Comparison of ENCODE assay signal across 8 mouse cellular contexts in the genomic region with DNA sequence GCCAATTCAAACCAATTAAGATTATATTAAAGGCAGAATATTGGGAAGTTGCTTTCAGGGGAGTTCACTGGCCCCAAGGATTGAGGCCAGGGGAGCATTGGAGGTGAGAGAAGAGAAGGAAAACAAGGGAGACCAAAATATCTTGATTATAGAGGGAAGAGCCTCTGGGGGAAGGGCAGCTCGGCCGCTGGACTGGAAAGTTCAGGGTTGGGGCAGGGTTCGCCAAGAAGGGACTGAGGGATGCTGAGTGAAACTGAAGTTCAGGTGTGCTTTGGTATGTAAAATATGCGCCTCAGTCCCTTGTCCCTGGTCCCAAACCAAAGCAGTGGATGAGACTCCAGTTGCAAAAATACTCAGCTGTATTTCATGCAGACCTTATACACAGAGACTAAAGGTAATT. TPM values are rescaled to one million over a fixed set of nuclear protein-coding genes. Genes with fewer than 3 reads are reported as not detected.
DNase-seq lines count a peak whose midpoint lies in the region; ATAC-seq and TF ChIP-seq lines count a peak whose summit lies in the region.

No protein-coding gene starts in this region.

- WGBS in intestine, postnatal 0 days: 61% methylated on average over 4 of the region's 4 CpGs
- WGBS in liver, postnatal 0 days (ENCODE audit: insufficient replicate concordance): 64% methylated on average over 4 of the region's 4 CpGs

- no peak overlapping the region for H3K27ac ChIP-seq in brown adipose tissue, adult 24 weeks (replicated peaks; ENCODE audit: low read depth, low read length)
- no peak overlapping the region for H3K27ac ChIP-seq in intestine, postnatal 0 days (ENCODE audit: low read depth, low read length)
- H3K27ac ChIP-seq in liver, postnatal 0 days (ENCODE audit: low read depth): no peak overlapping the region

- ATAC-seq in intestine, postnatal 0 days: no peak
- ATAC-seq in liver, postnatal 0 days: no peak

- H3K4me2 ChIP-seq in intestine, postnatal 0 days (replicated peaks; ENCODE audit: low read depth): peak overlapping the region; percentile 75
- H3K4me2 ChIP-seq in liver, postnatal 0 days (ENCODE audit: low read depth, low read length): peak overlapping the region; percentile 95

- no peaks in the 10 kb centered on the region for H3K36me3 ChIP-seq in intestine, postnatal 0 days (ENCODE audit: control insufficient read depth, insufficient read depth)
- H3K36me3 ChIP-seq in liver, postnatal 0 days (replicated peaks; ENCODE audit: insufficient read depth, low read length): no peaks in the 10 kb centered on the region

- intact Hi-C loops in heart, postnatal 10 days (cut with DNase I): loop anchor here (5.0 to 10.0 kb wide), 2 partner anchors 105 to 327 kb away; a partner anchor contains a TSS

- H3K9ac ChIP-seq in intestine, postnatal 0 days (ENCODE audit: low read depth, low read length): no peak overlapping the region
- H3K9ac ChIP-seq in liver, postnatal 0 days (replicated peaks): no peak overlapping the region

- no peaks in the 10 kb centered on the region for H3K4me1 ChIP-seq in brown adipose tissue, adult 24 weeks (ENCODE audit: control insufficient read depth, insufficient read depth, insufficient read length, low read length)
- 0 out of 2 replicates have a peak, but pooled peaks cover 4% of the 10 kb centered on the region for H3K4me1 ChIP-seq in intestine, postnatal 0 days (replicated peaks; ENCODE audit: control insufficient read depth, insufficient read depth, low read length)
- H3K4me1 ChIP-seq in liver, postnatal 0 days (ENCODE audit: insufficient read depth): peaks cover 17% of the 10 kb centered on the region

- peak overlapping the region; percentile 21; the same call in 1 of the 2 replicates for H3K4me3 ChIP-seq in brown adipose tissue, adult 24 weeks (ENCODE audit: insufficient read depth, low read depth, low read length)
- no peak overlapping the region for H3K4me3 ChIP-seq in intestine, postnatal 0 days (ENCODE audit: low read depth, low read length)
- H3K4me3 ChIP-seq in liver, postnatal 0 days (ENCODE audit: low read depth, low read length): 0 out of 2 replicates have a peak overlapping the region, but pooled peaks have one; percentile 79

- H3K27me3 ChIP-seq in intestine, postnatal 0 days (replicated peaks; ENCODE audit: control insufficient read depth, insufficient read depth, low read length): no peaks in the 10 kb centered on the region
- no peaks in the 10 kb centered on the region for H3K27me3 ChIP-seq in liver, postnatal 0 days (ENCODE audit: insufficient read depth, low read length)

- TF ChIP-seq EP300 in liver, postnatal 0 days (IDR thresholded peaks at IDR 0.05; ENCODE audit: low read depth): no peak

- DNase-seq in heart, adult 11 months: peak; percentile 36
- DNase-seq in heart, postnatal 10 days: no peak
- DNase-seq in liver, postnatal 0 days: no peak
- no peak for DNase-seq in thymus, postnatal 10 days (ENCODE audit: low spot score in 2 of 2)
- DNase-seq in thymus, postnatal 25 days: no peak
- DNase-seq in ovary, postnatal 36 days (ENCODE audit: low spot score): no peak

- no peaks in the 10 kb centered on the region for H3K9me3 ChIP-seq in intestine, postnatal 0 days (ENCODE audit: control insufficient read depth)
- peaks cover 3% of the 10 kb centered on the region; the same call in 1 of the 2 replicates for H3K9me3 ChIP-seq in liver, postnatal 0 days (ENCODE audit: low read length)

- TF ChIP-seq CTCF in intestine, postnatal 0 days (IDR thresholded peaks at IDR 0.05; ENCODE audit: low read depth): no peak
- no peak for TF ChIP-seq CTCF in liver, postnatal 0 days (IDR thresholded peaks at IDR 0.05; ENCODE audit: low read depth)

RNA-seq across cellular contexts. Expression of a gene that starts 0.9 kb away (rescaled TPM):
- total RNA-seq in heart, postnatal 10 days (2021): 1 to 10 TPM; 6.7 to 7.1 TPM
- 4.8 and 6.1 TPM in 2 replicates for polyA plus RNA-seq in brown adipose tissue, adult 24 weeks (2012; ENCODE audit: insufficient read depth, insufficient read length, missing spikeins)
- 9.4 and 10.5 TPM in 2 replicates for polyA plus RNA-seq in intestine, postnatal 0 days (2015; fragmentation: Nextera tagmentation; extraction: Ambion mirVana)
- polyA plus RNA-seq in liver, postnatal 0 days (2015; fragmentation: Nextera tagmentation; extraction: Ambion mirVana): 8.8 and 10.1 TPM in 2 replicates
